Mouse (Mus musculus) frontal cortex, postnatal 10 days (tissue): ENCODE measurements at regions not wholly inside any gene's neighbourhood (a gene's known extent, or its start where the extent isn't known, plus 50 kb on each side); places are given as distances from the start of the nearest gene placed in this dataset.

Experiments
- DNase-seq, 2 experiments: peaks; one replicate each; pipeline ENCODE4 v3.0.0; 2022; ENCODE audit warnings: low spot score in 2 of 2, mixed read lengths in 1 of 2

DNA sequence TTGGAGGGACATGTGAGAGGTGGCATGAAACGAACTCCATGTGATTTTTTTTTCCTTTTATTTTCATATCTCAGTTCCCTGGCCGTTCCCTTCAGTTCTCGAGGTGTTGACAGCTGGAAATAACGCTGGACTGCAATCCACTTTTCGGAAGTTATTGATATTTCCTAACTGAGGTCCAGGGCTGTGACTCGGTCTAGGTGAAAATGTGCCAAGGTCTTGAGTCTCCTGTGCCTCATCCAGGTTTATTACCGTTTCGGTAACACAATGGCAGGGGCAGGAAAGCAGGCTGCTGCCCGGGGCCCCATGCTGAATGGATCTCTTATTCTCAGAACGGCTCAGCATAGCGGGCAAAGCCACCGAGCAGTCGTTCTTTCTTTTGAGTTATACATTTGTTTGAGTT, 844.7 kb upstream of the Car8 start:
- no peak for DNase-seq

DNA sequence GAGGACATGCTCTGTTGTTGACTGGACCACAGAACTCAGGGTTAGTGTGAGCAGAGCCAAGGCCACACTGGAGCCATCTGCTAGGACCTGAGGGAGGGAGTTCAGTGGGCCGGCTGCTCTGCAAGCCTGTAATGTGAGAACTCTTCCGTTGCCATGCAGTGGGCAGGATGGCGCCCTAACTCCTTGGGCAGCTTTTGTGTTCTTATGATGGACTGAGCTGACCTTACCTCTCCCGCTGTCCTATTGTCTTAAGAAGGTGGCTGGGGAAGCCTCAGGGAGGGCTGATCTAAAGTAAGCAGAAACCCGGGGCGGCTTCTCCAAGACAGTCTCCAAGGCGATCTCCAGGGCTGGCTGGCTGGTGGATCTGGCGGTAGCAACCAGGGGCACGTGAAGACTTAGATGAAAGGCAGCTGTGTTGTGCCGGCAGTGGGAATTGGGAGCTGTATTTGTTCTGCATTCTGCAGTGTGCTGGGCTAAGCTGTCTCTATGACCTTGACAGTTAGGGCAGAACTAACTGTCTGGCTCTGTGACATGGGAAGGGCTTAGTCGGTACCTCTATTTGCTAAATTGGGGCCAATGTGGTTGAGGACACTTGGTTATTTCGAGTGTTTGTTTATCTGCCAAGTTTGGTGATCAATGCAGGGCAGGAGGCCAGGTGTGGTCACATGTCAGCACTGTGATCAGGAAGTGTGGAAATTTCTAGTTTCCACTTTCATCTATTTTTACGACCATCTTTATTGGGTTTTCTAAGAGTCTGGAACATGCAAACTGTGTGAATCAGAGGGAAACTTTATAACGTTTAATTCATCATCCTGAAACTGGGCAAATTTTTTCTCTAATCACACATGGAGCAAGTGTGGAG, 843.1 kb upstream of the Car8 start:
- peak; percentile 41 to 42 for DNase-seq

DNA sequence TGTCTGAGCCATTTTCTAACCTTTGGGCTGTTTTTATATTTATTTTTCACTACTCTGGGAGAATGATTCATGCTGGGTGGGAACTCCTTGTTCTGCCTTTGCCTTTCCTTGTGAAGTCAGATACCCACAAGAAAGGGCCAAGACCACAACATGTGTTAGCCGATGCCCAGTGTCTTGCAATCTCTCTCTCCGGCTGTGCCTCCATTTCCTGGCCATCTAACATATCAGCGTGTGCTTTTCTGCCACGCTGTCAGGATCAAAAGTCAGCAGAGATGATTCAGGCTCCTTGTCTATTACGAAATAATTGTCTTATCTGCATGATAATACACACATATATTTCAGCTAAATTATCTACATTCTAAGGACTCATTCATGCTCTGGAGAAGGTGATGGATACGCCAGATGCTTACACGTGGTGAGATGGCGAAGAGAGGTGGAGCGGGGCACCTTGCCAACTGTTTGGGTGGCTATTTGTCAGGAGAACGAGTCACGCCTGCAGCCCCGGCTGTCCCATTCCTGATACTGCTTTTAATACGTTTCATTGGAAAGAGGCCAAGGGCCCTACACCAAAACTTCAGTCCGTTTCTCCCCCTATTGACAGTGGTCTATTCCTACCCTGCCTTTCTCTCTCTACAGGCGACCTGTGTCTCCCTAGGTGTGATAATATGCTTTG, 842.1 kb upstream of the Car8 start:
- no peak for DNase-seq

DNA sequence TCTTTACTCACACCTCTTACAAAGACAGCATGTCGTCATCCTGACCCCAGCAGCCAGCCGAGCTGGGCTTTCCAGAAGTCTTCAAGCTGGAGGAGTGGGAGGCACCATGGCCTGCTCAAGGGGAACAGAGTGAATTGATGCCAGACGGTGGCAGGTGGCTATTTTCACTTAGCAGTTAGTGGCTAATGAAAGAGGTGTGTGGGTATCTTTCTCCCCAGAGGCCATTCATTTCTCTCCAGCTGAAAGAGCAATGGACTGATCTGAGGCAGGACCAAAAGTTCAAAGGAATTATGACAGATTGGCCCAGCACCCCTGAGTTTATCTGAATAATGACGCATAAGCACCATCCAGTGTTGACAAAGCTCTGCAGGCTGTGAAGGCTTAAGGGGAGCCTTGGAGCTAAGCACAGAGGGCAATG, 841.0 kb upstream of the Car8 start:
- no peak for DNase-seq

DNA sequence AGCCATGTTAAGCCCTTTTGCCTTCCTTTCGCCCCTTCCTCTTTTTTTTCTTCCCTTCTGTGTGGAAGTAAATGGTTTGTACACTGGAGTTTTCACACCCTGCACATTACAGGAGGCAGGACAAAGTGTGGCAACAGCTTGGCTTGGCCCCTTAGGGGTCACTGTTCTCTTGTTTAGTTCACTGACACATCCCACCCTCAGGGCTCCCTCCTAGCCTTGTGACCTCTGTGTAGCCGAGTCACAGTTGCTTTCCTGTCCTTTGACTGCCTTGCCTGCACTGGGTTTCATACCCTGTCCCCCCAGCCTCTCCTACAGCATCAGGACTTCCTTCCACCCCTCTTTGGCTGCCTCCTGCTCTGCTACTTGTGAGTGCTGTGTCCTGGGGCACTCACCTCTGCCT, 835.6 kb upstream of the Car8 start:
- DNase-seq: no peak

DNA sequence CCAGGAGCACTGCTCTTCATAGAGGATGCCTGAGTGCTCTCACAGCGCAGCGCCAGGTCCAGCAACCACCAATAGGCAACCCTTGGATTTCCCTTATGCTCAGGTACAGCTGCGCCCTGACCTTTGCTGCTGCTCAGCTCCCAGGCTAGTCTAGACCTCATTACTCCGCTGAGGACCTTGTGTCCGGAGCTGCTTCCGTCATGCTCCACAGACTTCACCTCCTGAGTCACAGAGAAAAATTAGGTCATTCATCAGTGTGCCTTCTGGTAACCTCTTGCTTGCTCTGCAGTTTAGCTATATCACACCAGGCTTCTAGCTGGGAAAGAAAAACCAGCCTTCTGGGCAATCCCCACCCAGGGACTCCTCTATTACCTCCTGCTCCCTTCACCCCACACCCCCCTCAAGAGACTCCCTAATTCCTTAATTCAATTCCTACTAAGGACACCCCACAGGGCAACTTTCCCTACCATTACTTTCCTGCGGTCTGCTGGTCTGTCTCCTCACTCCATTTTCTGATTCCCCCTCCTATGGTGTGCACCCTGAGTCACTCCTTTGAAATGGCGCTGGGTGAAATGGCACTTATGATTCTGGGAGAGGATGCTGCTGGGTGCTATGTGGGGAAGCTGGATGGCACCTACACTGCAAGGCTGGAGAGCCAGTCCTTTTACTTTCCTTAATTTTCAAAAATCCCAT, 835.0 kb upstream of the Car8 start:
- DNase-seq: no peak

DNA sequence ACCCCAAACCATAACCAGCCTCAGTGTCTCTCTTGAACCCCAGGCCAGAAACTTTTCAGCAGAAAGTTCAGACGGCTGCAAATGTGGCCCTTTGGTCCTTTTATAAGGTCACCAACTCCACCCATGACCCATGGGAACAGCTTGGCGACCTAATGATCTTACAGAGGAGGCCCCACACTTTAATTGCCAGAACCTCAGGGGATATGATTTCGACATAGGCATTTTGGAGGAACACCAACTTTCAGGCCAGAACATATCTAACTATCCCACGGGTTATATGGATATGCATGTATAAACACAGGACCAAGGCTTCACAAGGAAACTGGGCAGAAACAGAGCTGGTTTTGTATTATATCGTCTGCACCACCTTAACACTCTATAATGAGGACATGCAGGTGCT, 833.5 kb upstream of the Car8 start:
- no peak for DNase-seq

DNA sequence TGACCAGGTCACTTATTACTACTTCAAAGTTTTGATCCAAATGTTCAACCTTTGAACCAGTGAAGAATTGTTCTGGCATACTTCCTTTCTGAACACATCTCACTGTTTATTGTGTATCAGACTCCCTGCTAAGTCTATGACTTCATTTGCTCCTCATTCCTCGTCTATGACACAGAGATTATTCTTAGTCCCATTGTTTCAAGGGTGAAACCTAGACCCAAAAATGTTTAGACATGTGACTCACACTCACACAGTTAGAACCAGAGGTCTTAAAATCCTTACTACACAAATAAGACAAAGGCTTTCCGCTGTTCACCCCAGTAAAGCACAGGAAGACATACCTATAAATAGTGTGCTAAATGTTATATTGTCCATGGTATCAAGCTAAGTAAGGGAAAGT, 829.0 kb upstream of the Car8 start:
- DNase-seq: no peak

DNA sequence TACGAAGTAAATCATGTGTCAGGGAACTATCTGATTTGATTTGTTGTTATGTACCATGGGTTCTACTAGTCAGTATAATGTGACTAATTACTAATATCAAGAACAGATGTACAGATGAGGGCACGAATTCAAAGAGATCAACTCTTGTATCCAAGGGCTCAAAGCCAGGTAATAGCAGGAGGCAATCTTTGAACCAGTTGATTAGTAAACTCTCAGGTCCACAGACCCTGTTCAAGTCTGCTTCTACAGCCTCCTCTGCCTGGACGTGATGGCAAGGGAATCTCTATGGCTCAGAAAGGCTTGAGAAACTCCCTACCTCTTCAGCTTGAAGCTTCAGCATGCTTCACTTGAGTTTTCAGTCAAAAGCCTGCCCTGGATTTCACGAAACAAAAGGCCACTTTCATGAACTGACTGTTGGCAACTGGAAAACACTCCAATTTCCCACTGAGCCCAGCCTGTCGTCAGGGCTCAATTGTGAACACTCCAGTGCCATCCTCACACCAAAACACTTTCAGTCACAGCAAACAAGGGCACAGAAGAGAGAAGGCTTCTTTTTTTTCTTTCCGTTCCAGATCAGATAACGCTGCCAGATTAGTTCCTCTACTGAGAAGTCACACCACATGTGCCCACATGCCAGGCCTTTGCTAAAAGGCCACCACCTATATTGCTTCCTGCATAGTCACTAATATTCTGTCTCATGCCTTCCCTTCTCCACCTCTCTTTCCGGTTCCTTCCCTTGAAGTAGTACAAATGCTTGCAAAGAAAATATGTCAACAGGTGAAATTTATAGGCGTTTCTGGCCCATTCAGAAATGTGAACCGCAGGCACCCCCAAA, 827.4 kb upstream of the Car8 start:
- DNase-seq: no peak

DNA sequence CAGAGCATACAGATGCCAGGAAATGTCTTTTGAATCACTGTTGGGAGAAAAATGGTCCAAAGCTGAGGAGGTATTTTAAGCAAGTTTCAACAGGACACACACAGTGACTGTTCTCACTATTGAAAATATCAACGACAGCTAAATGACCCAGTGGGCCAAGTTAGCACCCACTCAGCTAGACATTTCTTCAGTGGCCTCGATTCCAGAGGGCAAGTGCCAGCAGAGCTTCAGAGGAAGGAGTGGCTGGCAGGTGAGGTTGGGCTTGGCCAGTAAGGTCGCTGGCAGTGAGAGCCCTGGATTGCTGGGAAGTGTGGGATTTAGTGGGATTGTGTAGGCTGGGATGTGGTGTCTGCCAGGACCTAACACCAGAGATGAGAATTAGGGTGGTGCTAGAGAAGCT, 823.1 kb upstream of the Car8 start:
- DNase-seq: no peak

DNA sequence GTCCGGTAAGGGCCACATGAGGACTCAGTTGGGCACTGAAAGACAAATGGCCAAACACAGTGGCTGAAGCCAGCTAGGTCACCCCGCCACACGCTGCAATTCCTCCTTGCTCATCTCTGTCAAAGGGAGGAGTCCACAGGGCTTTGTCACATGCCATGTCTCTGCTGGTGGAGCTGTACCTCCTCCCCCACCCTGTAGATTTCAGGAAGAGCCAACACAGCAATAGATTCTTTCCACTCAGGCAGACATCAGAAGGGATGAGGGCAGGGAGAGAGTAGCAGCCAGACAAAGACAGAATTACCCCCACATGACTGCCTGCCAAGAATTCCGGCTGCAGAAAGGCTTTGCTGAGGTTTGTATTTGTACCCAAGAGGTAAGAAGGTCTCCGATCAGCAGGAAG, 821.4 kb upstream of the Car8 start:
- DNase-seq: no peak

DNA sequence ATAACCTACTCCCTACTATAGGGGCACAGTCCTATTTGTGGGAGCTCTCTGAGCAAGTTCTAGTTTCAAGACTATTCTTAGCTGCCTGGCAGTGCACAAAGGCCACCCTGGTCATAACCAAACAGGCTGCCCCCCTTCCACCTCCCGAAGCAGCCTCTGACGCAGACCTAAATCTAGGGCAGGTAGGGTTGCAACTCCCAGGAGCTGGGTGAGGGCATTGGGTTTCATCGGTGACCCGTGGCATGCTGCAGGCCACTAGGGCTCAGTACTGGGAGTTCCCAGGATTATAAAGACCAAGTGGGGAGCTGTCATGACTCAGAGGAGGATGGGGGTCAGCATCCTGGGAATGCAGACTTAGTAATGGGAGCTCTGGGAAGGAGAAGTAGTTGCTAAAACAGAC, 818.8 kb upstream of the Car8 start:
- no peak for DNase-seq

DNA sequence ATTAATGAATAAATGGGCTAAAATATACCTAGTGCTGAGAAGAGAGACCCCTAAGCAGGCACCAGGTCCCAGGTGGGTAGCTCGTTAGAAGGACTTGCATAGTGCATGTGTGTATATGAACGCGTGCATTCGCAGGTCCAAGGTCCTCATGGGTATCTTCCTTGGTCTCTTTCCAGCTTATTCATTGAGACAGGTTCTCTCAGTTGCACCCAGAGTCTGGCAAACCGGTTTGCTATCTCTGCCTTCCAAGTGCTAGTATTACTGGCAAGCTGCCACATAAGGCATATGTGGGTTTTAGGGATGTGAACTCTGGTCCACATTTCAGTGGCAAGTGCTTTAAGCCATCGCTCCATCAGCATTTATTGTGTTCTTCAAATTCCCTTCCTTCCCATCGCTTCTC, 818.3 kb upstream of the Car8 start:
- DNase-seq: no peak

DNA sequence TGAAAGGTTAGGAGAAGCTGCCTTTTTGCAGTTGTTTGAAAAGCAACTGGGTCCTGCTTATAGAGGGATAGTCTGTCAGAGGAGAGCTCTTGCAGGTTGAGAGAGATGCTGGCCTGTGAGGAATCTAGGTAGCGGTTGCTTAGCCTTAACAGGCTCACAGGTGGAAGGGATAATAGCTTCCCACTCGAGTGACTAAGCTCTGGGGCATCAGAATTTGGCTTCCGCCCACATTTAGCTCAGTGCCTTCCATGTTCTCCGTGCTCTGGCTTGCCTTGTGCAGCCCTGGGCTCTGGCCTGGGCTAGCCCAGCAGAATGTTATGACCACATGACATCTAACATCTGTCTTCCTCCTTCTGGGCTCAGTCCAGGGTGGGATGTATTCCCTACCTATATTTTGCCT, 817.0 kb upstream of the Car8 start:
- no peak for DNase-seq

DNA sequence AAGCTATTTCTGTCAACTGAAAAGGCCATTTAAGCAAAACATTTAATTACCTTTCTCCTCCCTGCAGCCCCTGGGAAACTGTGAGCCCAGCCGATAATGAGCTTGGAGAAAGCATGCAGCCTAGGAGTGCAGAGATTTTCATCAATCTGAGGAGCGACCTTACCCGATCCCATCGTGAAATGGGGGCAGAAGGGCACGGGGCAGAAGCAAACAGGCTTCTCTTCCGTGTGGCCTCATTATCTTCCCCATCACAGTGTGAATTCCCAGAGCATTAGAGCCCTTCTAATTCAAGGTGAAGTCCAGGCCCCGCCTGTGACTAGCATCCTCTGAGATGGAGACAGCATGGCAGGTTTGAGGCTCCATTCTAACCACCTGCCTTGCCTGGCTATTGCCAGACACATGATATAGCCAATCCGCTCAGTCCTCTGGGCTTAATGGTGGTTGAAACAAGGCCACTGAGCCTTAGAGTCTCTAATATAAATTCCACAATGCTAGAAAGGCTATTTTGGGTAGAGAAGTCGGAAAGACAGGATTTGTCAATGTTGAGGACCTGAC, 816.5 kb upstream of the Car8 start:
- DNase-seq: no peak

DNA sequence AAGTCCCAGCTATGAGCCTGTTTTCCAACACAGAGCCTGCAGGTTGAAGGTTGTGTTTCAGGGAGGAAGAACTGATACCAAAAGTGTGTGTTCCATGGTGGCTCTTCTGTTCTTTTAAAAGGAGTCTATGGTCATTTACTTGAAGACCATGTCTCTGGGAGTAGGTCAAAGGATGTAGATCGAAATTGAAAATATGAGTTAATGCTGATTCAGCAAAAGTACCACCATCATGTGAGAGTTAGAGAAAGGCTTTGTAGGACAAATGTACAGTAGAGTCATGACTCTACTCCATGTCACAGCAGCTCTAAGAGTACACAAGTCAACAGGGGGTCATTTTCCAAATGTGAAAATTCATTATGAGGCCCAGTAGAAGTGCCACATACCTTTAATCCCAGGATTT, 810.0 kb upstream of the Car8 start:
- DNase-seq: no peak

DNA sequence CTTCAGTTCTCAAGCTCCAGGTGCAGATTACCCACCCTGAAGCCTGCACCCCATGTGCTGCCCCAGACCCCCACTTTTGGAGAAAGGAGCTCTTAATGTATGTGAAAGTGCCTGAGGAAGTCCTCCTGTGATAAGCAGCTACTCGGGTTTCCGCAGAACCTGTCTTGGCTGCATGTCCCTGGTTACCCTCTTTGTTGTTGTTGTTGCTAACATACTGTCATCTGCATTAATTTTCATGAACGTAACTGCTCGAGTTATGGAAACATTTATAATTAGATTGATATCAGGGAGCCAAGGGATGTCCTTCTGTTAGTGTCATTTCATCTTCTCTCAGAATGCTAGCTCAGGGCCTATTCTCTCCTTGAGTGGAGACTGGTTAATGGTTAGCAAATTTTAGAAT, 808.3 kb upstream of the Car8 start:
- no peak for DNase-seq

DNA sequence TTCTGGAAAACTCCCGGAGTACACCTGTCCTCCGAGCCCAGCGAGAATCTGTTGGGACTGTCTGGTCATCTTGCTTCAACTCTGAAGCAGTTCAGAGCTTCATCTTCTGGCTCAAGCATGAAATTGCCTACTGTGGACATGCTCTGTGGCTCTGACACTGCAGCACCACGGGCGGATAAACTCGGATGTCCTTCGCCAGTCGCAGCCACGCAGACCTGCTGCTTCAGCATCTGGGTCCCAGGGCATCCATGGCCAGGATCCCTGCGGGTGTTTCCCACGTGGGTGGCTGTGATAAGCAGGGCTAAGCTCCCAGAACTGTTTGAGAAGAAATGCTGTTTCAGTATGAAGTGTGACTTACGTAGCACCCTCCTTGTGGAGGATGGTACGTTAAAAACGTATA, 807.6 kb upstream of the Car8 start:
- no peak for DNase-seq

DNA sequence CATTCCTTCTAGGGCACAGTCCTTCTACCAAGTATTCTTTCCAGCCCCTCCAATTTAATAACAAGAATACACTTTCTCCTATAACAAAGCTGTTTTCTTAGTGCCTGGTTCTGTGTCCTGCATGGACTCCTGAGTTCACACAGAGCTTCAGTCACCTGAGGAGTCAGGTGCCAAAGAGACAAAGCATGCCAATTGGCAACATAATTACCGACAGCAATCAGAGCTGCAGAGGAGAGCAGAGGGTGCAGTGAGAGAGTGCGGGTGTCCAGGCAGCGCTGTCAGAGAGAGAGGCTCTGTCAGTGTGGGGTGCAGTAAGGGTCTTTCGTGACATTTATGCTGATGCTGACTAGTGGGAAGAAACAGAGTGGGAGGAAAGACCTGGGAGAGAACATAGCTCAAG, 807.2 kb upstream of the Car8 start:
- DNase-seq: no peak

DNA sequence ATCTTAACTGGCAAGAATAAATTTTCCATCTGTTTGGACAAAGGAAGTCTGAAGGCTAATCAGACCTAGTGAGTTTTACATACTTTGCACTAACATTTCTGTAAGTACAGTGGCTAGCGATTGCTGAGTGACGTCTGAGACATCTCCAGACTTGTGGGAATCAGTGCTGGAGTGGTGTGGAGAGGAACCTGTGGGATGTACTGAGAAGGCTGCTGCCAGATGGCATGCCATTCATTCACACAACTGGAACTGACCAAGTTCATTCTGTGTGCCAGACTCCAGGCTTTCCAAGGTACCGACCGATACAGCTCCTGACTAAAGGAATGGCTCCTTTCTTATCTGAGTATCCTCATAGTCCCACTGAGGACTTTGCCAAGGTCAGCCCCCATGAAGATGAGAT, 797.2 kb upstream of the Car8 start:
- no peak for DNase-seq

DNA sequence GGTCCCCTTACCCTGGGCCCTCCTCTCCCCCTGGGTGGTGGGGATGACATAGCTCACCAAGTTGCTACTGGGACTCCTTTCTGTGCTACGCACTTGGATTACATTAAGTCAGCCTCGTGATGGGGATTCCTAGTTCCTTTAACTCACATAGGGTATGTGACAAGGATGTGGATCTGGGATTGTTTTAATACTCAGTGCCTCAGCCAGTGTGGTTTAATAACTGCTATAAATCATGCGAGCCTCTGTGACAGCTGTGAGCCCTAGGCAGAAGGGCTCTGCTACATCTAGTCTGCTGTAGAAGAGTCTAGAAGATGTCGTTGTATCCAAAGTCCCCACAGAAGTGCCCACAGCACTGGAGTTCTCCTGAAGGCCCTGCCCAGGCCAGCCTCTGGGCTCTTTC, 796.5 kb upstream of the Car8 start:
- no peak for DNase-seq

DNA sequence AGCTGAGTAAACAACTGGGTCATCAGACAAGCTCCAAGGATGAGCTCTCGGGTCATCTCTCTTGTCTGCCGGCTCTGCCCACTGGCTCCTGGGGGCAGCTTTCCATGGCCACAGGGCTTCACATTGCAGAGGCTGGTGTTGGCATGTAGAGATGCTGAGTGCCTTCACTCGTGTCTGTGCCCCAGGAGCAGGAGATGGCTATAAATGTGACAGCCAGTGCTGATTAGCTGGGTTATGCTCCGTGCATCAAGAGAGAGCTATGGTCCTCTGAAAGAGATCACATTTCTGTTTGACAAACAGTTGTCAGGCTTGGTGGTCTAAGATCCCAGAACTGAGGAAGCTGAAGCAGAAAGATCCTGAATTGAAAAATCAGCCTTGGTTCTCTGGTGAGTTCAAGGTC, 795.4 kb upstream of the Car8 start:
- DNase-seq: no peak
